Comparison of ENCODE assay signal across 22 mouse cellular contexts in genomic region chr15:93926842-93927241, GRCm38 (mm10).
DNase-seq lines count a peak whose midpoint lies in the region; ATAC-seq and TF ChIP-seq lines count a peak whose summit lies in the region.
"Had no signal": no experiment of that assay in that cellular context is flagged by ENCODE, and none has a peak within 500 bp of the region (broad histone marks: within the 10 kb centered on the region; RNA-seq: fewer than 3 reads in every experiment).

No protein-coding gene starts in this region.

- H3K27ac ChIP-seq in hindbrain, embryonic 13.5 days = peak overlapping the region; percentile 23; the same call in 1 of the 2 replicates
- no peak overlapping the region for H3K27ac ChIP-seq in hindbrain, postnatal 0 days
- H3K27ac ChIP-seq in embryonic facial prominence, embryonic 10.5 days (replicated peaks) = peak overlapping the region; percentile 73
- H3K27ac ChIP-seq in limb, embryonic 13.5 days = peak overlapping the region; percentile 55; the same call in 1 of the 2 replicates
- H3K27ac ChIP-seq: heart, embryonic 13.5 days; left cerebral cortex, adult 2 months; liver, embryonic 15.5 days; midbrain, embryonic 12.5 days; stomach, postnatal 0 days had no signal

- ATAC-seq in hindbrain, embryonic 13.5 days (ENCODE audit: low FRiP score) = no peak
- ATAC-seq in hindbrain, postnatal 0 days = no peak
- no peak for ATAC-seq in limb, embryonic 13.5 days (ENCODE audit: low FRiP score, low read depth)
- ATAC-seq in activated CD4-positive, CD25-positive, alpha-beta regulatory T cell, adult 4 months = no peak
- ATAC-seq: forebrain, postnatal 0 days; inflammation-experienced regulatory T-cells, adult 6 months had no signal

- TF ChIP-seq CTCF in hindbrain, postnatal 0 days (IDR thresholded peaks at IDR 0.05; ENCODE audit: low read depth) = no peak

- WGBS in hindbrain, embryonic 13.5 days = 27% methylated on average over 6 of the region's 6 CpGs
- WGBS in hindbrain, postnatal 0 days = 26% methylated on average over 6 of the region's 6 CpGs
- WGBS in embryonic facial prominence, embryonic 10.5 days = 38% methylated on average over 6 of the region's 6 CpGs
- WGBS in limb, embryonic 13.5 days = 32% methylated on average over 6 of the region's 6 CpGs

- no peak overlapping the region for H3K4me2 ChIP-seq in hindbrain, embryonic 13.5 days
- H3K4me2 ChIP-seq in hindbrain, postnatal 0 days (ENCODE audit: low read depth, low read length) = no peak overlapping the region
- no peak overlapping the region for H3K4me2 ChIP-seq in limb, embryonic 13.5 days (replicated peaks)
- H3K4me2 ChIP-seq: heart, embryonic 13.5 days; liver, embryonic 15.5 days; midbrain, embryonic 12.5 days had no signal

- no peak for DNase-seq in hindbrain, postnatal 0 days (ENCODE audit: low spot score)
- peak; percentile 21 for DNase-seq in embryonic facial prominence, embryonic 10.5 days (ENCODE audit: low spot score)
- DNase-seq in thymus, postnatal 25 days = peak; percentile 43
- DNase-seq in left cerebral cortex, postnatal 36 days (ENCODE audit: low spot score in 2 of 2) = no peak
- DNase-seq: adrenal gland, adult 8-10 months; B cell, adult 2 months; cerebellum, adult 9-11 months; forebrain, postnatal 0 days; heart, adult 11 months; heart, postnatal 36 days; kidney, adult 9 months; kidney, postnatal 25 days; retina, postnatal 1 day had no signal

- intact Hi-C loops in left cerebral cortex, postnatal 36 days (cut with DNase I) = no loop called here

- H3K9me3 ChIP-seq in hindbrain, embryonic 13.5 days = no peaks in the 10 kb centered on the region
- H3K9me3 ChIP-seq in hindbrain, postnatal 0 days (ENCODE audit: low read length) = no peaks in the 10 kb centered on the region
- H3K9me3 ChIP-seq in embryonic facial prominence, embryonic 10.5 days = no peaks in the 10 kb centered on the region
- no peaks in the 10 kb centered on the region for H3K9me3 ChIP-seq in limb, embryonic 13.5 days
- H3K9me3 ChIP-seq: heart, embryonic 13.5 days; liver, embryonic 15.5 days; midbrain, embryonic 12.5 days had no signal

- no peaks in the 10 kb centered on the region for H3K27me3 ChIP-seq in hindbrain, embryonic 13.5 days
- no peaks in the 10 kb centered on the region for H3K27me3 ChIP-seq in hindbrain, postnatal 0 days (ENCODE audit: insufficient read depth, low read length)
- no peaks in the 10 kb centered on the region for H3K27me3 ChIP-seq in embryonic facial prominence, embryonic 10.5 days (replicated peaks; ENCODE audit: low read depth, poor library complexity, severe bottlenecking)
- no peaks in the 10 kb centered on the region for H3K27me3 ChIP-seq in limb, embryonic 13.5 days
- H3K27me3 ChIP-seq: heart, embryonic 13.5 days; liver, embryonic 15.5 days; midbrain, embryonic 12.5 days had no signal

- no peak overlapping the region for H3K4me3 ChIP-seq in hindbrain, embryonic 13.5 days
- no peak overlapping the region for H3K4me3 ChIP-seq in hindbrain, postnatal 0 days (ENCODE audit: low read length)
- no peak overlapping the region for H3K4me3 ChIP-seq in embryonic facial prominence, embryonic 10.5 days
- H3K4me3 ChIP-seq in limb, embryonic 13.5 days = no peak overlapping the region
- H3K4me3 ChIP-seq: heart, embryonic 13.5 days; left cerebral cortex, adult 2 months; liver, embryonic 15.5 days; midbrain, embryonic 12.5 days had no signal

- H3K36me3 ChIP-seq in hindbrain, embryonic 13.5 days = no peaks in the 10 kb centered on the region
- no peaks in the 10 kb centered on the region for H3K36me3 ChIP-seq in hindbrain, postnatal 0 days (ENCODE audit: insufficient read depth, low read length)
- no peaks in the 10 kb centered on the region for H3K36me3 ChIP-seq in embryonic facial prominence, embryonic 10.5 days (replicated peaks)
- no peaks in the 10 kb centered on the region for H3K36me3 ChIP-seq in limb, embryonic 13.5 days
- H3K36me3 ChIP-seq: heart, embryonic 13.5 days; liver, embryonic 15.5 days; midbrain, embryonic 12.5 days had no signal

- H3K4me1 ChIP-seq in hindbrain, embryonic 13.5 days (replicated peaks) = peaks cover 4% of the 10 kb centered on the region; the same call in 1 of the 2 replicates
- H3K4me1 ChIP-seq in hindbrain, postnatal 0 days (ENCODE audit: insufficient read depth, low read length) = no peaks in the 10 kb centered on the region
- peaks cover 33% of the 10 kb centered on the region for H3K4me1 ChIP-seq in embryonic facial prominence, embryonic 10.5 days
- peaks cover 44% of the 10 kb centered on the region for H3K4me1 ChIP-seq in limb, embryonic 13.5 days
- H3K4me1 ChIP-seq: liver, embryonic 15.5 days; midbrain, embryonic 12.5 days had no signal

- no peak overlapping the region for H3K9ac ChIP-seq in hindbrain, embryonic 13.5 days
- H3K9ac ChIP-seq in hindbrain, postnatal 0 days (replicated peaks; ENCODE audit: low read length) = no peak overlapping the region
- H3K9ac ChIP-seq in limb, embryonic 13.5 days = no peak overlapping the region
- H3K9ac ChIP-seq: forebrain, postnatal 0 days; heart, embryonic 13.5 days; liver, embryonic 15.5 days; midbrain, embryonic 12.5 days had no signal

Comparison
In these comparisons a context has a peak if more than half of its experiments do, and no peak if none do; other contexts are left out.
1. DNase-seq: peak in embryonic facial prominence, embryonic 10.5 days (single experiment) and thymus, postnatal 25 days (single experiment); none in hindbrain, postnatal 0 days (single experiment) and left cerebral cortex, postnatal 36 days (0 of 2).